Mouse (Mus musculus) stomach, postnatal 0 days (tissue): ENCODE measurements around the gene Dennd2d. TPM values are rescaled to one million over a fixed set of nuclear protein-coding genes. Genes with fewer than 3 reads are reported as not detected.

ENCODE experiments used
- ATAC-seq: fragments of 200-750 bp; cut with Nextera tagmentation; 2 replicates; pipeline ENCODE4 v1.8.0; 2017; ENCODE audit not compliant: low FRiP score, low TSS enrichment
- DNase-seq: peaks from one replicate; pipeline ENCODE4 v3.0.0-alpha.2; 2016; ENCODE audit warnings: low spot score
- H3K27ac ChIP-seq: fragments of 300-500 bp; sonication (generic); replicated peaks from 2 replicates; pipeline ENCODE4 v1.5.1; 2014; ENCODE audit warnings: mild to moderate bottlenecking, control low read depth
- H3K27me3 ChIP-seq: fragments of 300-500 bp; sonication (generic); 2 replicates; pipeline ENCODE4 v1.6.1; 2014; ENCODE audit warnings: low read length; ENCODE audit not compliant: control insufficient read depth, insufficient read depth
- H3K36me3 ChIP-seq: fragments of 300-500 bp; sonication (generic); 2 replicates; pipeline ENCODE4 v1.6.1; 2014; ENCODE audit warnings: low read length, mixed read lengths; ENCODE audit not compliant: control insufficient read depth, insufficient read depth
- H3K4me1 ChIP-seq: fragments of 300-500 bp; sonication (generic); replicated peaks from 2 replicates; pipeline ENCODE4 v1.6.1; 2014; ENCODE audit warnings: antibody characterized with exemption; ENCODE audit not compliant: control insufficient read depth, insufficient read depth
- H3K4me2 ChIP-seq: fragments of 300-500 bp; sonication (generic); replicated peaks from 2 replicates; pipeline ENCODE4 v1.6.1; 2014; ENCODE audit warnings: low read depth, mild to moderate bottlenecking, control low read depth, moderate library complexity
- H3K4me3 ChIP-seq: fragments of 300-500 bp; sonication (generic); 2 replicates; pipeline ENCODE4 v1.5.1; 2014; ENCODE audit warnings: low read depth, low read length, control low read depth
- H3K9ac ChIP-seq: fragments of 300-500 bp; sonication (generic); 2 replicates; pipeline ENCODE4 v1.6.1; 2014; ENCODE audit warnings: mild to moderate bottlenecking, low read length, control low read depth, mixed read lengths
- H3K9me3 ChIP-seq: fragments of 300-500 bp; sonication (generic); 2 replicates; pipeline ENCODE4 v1.6.1; 2016; ENCODE audit warnings: low read length; ENCODE audit not compliant: control insufficient read depth
- CTCF ChIP-seq: IDR thresholded peaks from 2 replicates; pipeline ENCODE4 v1.5.1; 2016; ENCODE audit warnings: antibody characterized with exemption, low read depth, mild to moderate bottlenecking, moderate library complexity
- EP300 ChIP-seq: optimal IDR thresholded peaks from 2 replicates; pipeline ENCODE3; 2016; ENCODE audit warnings: antibody characterized with exemption
- WGBS: fragments of 180-500 bp; shearing (Covaris S2); extraction: QIAGEN DNeasy Blood & Tissue Kit; methylation state at CpG from one replicate; pipeline ENCODE4 v1.1.7; 2014; 5-methylcytosine and 5-hydroxymethylcytosine counted together
- polyA plus RNA-seq: library from polyadenylated mRNA; unstranded; fragments of >200 nt; fragmentation: Nextera tagmentation; extraction: Ambion mirVana; gene quantifications from 2 replicates; pipeline ENCODE4 v1.2.1, GENCODE M21; 2015

The Dennd2d gene
- polyA plus RNA-seq, 1 experiment from 2014 or later = 27.7 TPM

- WGBS = 48% methylated on average over 4 of the region's 4 CpGs
- DNase-seq (peak; percentile 57), ATAC-seq (0 out of 2 replicates have a peak, but pooled peaks have one; percentile 10)
- H3K9ac ChIP-seq = 0 out of 2 replicates have a peak overlapping the region, but pooled peaks have one; percentile 14
- no peak for TF ChIP-seq CTCF
- no peak for TF ChIP-seq EP300
- H3K36me3 ChIP-seq = no peaks in the 10 kb centered on the region
- no peaks in the 10 kb centered on the region for H3K9me3 ChIP-seq
- H3K4me3 ChIP-seq = no peak overlapping the region
- no peaks in the 10 kb centered on the region for H3K27me3 ChIP-seq
- peak overlapping the region; percentile 88 for H3K27ac ChIP-seq
- H3K4me2 ChIP-seq = peak overlapping the region; percentile 92
- H3K4me1 ChIP-seq = no peaks in the 10 kb centered on the region; the same call in 1 of the 2 replicates
Measured at GRCm38 (mm10) chr3:106483796-106484405, 1.7 kb downstream of the Dennd2d start.

- ATAC-seq = no peak
- Histone ChIP-seq H3K4me2 (no peak overlapping the region), H3K4me3 (no peak overlapping the region), H3K9me3 (no peaks in the 10 kb centered on the region), H3K36me3 (no peaks in the 10 kb centered on the region), H3K9ac (no peak overlapping the region), H3K27me3 (no peaks in the 10 kb centered on the region), H3K4me1 (no peaks in the 10 kb centered on the region; the same call in 1 of the 2 replicates), H3K27ac (peak overlapping the region; percentile 69)
- DNase-seq = no peak
- TF ChIP-seq EP300 = no peak
- no peak for TF ChIP-seq CTCF
- WGBS = 74% methylated on average over 3 of the region's 3 CpGs
Measured at GRCm38 (mm10) chr3:106484861-106485260, 2.7 kb downstream of the Dennd2d start.

GRCm38 (mm10) chr3:106485810-106486209, 3.6 kb downstream of the Dennd2d start:
- H3K27ac ChIP-seq = 0 out of 2 replicates have a peak overlapping the region, but pooled peaks have one; percentile 24
- no peak overlapping the region for H3K4me3 ChIP-seq
- no peaks in the 10 kb centered on the region for H3K27me3 ChIP-seq
- H3K9ac ChIP-seq = no peak overlapping the region
- H3K9me3 ChIP-seq = no peaks in the 10 kb centered on the region
- TF ChIP-seq EP300 (no peak), CTCF (no peak)
- DNase-seq (peak; percentile 75), ATAC-seq (peak; percentile 66)
- no peak overlapping the region for H3K4me2 ChIP-seq
- no peaks in the 10 kb centered on the region for H3K36me3 ChIP-seq
- H3K4me1 ChIP-seq = no peaks in the 10 kb centered on the region; the same call in 1 of the 2 replicates
- WGBS = 52% methylated on average over 5 of the region's 5 CpGs

- Histone ChIP-seq H3K4me2 (peak overlapping the region; percentile 20; the same call in 1 of the 2 replicates), H3K4me1 (no peaks in the 10 kb centered on the region; the same call in 1 of the 2 replicates), H3K9me3 (no peaks in the 10 kb centered on the region), H3K27ac (peak overlapping the region; percentile 59; the same call in 1 of the 2 replicates), H3K36me3 (no peaks in the 10 kb centered on the region), H3K9ac (no peak overlapping the region), H3K27me3 (no peaks in the 10 kb centered on the region), H3K4me3 (no peak overlapping the region)
- ATAC-seq (no peak), DNase-seq (no peak)
- WGBS = 89% methylated on average over 2 of the region's 2 CpGs
- no peak for TF ChIP-seq CTCF
- no peak for TF ChIP-seq EP300
Measured at GRCm38 (mm10) chr3:106487551-106487950, 5.3 kb downstream of the Dennd2d start.

- 87% methylated on average over 4 of the region's 4 CpGs for WGBS
- Histone ChIP-seq H3K4me3 (no peak overlapping the region), H3K36me3 (no peaks in the 10 kb centered on the region), H3K27me3 (no peaks in the 10 kb centered on the region), H3K4me1 (peaks cover 3% of the 10 kb centered on the region; the same call in 1 of the 2 replicates), H3K9ac (no peak overlapping the region), H3K9me3 (no peaks in the 10 kb centered on the region), H3K4me2 (no peak overlapping the region), H3K27ac (peak overlapping the region; percentile 31; the same call in 1 of the 2 replicates)
- peak; percentile 64 for TF ChIP-seq EP300
- TF ChIP-seq CTCF = no peak
- ATAC-seq = no peak
- DNase-seq = no peak
Measured at GRCm38 (mm10) chr3:106490239-106490638, 8.0 kb downstream of the Dennd2d start.

- Histone ChIP-seq H3K27ac (peak overlapping the region; percentile 79; the same call in 1 of the 2 replicates), H3K9ac (no peak overlapping the region), H3K36me3 (no peaks in the 10 kb centered on the region), H3K4me2 (no peak overlapping the region), H3K4me1 (peaks cover 5% of the 10 kb centered on the region), H3K9me3 (no peaks in the 10 kb centered on the region), H3K4me3 (no peak overlapping the region), H3K27me3 (no peaks in the 10 kb centered on the region)
- 93% methylated on average over 1 of the region's 1 CpGs for WGBS
- DNase-seq (no peak), ATAC-seq (peak; percentile 15)
- no peak for TF ChIP-seq CTCF
Measured at GRCm38 (mm10) chr3:106492723-106493122, 10.5 kb downstream of the Dennd2d start.
